Mouse (Mus musculus): ENCODE measurements at regions not wholly inside any gene's neighbourhood (a gene's known extent, or its start where the extent isn't known, plus 50 kb on each side); places are given as distances from the start of the nearest gene placed in this dataset.

DNA sequence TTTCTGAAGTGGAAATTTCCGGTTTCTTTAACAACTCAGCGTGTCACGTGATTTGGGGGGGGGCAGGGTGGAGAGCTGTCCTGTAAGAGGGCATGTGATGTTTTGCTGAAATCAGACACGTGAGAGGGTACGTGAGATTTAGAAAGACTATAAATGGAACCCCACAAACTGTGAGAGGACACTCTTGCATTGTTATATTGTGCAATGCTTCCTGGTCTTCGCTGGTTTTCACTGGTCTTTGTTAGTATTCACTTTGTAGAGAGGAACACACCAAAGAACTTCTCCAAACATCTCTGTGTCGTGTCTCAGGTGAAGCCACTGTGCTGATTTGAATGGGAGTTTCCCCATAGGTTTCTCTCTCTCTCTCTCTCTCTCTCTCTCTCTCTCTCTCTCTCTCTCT lies 163.2 kb upstream of the Jun start:
- DNase-seq (ENCODE audit: low spot score in 2 of 2), result no peak

GRCm38 (mm10) chr4:95230461-95230860 lies 178.4 kb upstream of the Jun start:
- no peak for DNase-seq (ENCODE audit: low spot score in 2 of 2)

- DNase-seq (ENCODE audit: low spot score in 2 of 2), result no peak
Observed at GRCm38 (mm10) chr4:95233034-95233433, 181.0 kb upstream of the Jun start.

DNA sequence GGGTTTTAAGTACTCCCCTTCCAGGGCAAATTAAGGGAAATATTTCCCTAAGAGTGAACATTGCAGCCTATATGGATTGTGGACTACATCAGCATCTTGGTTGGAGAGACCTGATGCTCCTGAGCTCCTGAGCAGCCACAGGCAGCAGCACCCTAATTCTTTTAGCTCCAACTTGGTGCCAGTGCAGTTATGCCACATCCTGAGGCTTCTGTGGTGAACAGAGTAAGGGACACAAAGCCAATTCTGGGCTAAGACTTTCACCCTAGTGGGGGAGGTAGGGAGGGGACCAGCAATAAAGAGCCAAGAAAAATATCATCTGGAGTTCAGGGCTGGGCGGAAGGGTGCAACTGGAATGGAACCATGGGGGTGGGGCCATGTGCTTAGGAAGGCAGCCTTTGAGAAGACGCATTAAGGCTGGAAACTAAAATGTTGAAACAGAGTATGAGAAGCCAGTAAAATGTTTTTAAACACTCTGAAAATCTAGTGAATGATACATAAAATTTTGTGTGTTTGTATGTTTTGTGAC lies 182.1 kb upstream of the Jun start:
- no peak for DNase-seq (ENCODE audit: low spot score in 2 of 2)

GRCm38 (mm10) chr4:95247977-95248376 lies 196.0 kb upstream of the Jun start:
- no peak for DNase-seq (ENCODE audit: low spot score in 2 of 2)

DNA sequence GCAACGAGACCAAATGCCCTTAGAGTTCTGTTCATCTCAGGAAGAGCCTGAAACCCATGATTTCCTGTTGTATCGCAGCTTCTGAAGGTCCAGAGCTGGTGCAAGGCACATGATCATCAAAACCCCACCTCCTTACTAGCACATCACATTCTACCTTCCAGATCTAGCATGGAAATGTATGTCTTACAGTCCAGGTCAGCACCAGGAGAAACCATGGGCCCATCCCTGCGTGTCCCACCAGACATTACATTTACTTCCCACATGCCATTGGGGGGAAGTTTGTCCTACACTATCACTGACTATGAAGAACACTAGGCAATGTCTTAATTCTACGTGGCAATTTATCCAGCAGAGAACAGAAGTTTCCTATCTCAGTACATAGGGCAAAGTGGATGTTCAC lies 197.0 kb upstream of the Jun start:
- DNase-seq (ENCODE audit: low spot score in 2 of 2), result no peak

DNA sequence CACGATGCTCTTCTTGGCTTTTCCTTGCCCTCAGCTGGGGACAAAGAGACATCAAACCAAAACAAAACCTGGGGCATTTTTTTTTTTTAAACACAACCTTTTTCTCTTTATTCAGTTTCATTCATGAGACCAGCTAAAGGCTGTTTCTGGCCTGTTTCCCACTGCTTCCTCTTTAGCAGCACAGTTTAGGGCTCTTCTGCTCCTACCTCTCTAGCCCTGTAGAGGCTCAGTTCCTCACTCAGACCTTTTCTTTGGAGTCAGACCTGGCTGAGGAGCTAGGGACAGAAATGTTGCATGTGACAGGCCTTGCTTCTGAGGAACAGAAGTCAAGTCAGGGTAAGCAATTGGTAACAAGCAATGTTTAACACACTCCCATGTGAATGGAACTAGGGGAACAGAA lies 198.1 kb upstream of the Jun start:
- DNase-seq (ENCODE audit: low spot score in 2 of 2), result no peak

GRCm38 (mm10) chr4:95269766-95270165 lies 217.7 kb upstream of the Jun start:
- DNase-seq (ENCODE audit: low spot score in 2 of 2), result no peak

DNA sequence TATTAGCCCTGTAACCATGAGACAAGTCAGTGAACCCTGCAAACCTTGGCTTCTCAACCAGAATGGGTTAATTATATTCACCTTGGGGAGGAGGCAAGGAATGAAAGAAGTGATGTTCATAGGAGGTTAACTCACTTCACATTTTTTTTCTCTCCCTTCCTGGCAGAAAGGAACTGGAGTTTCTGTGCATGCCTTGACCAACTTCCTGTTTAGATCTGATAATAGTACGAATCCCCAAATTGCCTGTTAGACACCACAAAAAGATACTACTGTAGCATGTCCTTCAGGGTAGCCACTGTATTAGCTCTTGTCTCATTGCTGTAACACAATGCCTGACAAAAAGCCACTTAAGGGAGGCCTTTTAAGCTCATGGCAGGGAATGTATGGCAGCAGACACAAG lies 218.4 kb upstream of the Jun start:
- no peak for DNase-seq (ENCODE audit: low spot score in 2 of 2)

- no peak for DNase-seq (ENCODE audit: low spot score in 2 of 2)
Observed at GRCm38 (mm10) chr4:95276231-95276630, 224.2 kb upstream of the Jun start.

DNA sequence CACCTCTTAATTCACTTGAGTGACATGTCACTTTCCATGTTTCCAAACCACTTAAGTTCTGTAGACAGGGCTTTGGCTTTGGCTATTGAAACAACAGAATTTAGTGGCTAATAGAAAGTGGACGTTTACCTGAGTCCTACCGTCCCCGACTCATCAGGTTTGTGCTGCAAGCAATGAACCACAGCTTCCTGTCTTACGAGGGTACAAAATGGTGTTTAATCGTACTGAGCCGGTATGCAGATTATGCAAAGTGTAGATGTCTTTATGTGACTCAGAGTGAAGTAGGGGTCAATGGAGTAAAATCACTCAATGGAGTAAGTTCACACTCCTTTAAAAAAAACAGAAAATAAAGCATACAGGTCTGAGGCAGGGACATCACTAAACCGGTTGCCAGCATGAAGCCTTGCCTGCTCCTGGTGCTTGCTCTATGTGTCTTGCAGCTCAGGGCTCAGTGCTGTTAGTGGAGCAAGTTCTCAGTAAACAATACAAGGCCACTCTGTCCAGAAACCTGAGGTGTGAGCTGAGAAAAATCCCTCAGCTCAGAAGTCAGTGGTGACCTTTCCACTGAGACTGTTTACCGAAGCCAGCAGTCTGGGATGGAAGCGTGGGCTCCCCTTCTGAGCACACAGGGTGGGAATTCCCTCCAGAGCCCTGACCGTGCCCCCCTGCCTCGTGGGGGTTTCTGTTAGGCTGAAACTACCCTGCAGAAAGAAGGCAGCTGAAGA lies 226.1 kb upstream of the Jun start:
- no peak for DNase-seq (ENCODE audit: low spot score in 2 of 2)

DNA sequence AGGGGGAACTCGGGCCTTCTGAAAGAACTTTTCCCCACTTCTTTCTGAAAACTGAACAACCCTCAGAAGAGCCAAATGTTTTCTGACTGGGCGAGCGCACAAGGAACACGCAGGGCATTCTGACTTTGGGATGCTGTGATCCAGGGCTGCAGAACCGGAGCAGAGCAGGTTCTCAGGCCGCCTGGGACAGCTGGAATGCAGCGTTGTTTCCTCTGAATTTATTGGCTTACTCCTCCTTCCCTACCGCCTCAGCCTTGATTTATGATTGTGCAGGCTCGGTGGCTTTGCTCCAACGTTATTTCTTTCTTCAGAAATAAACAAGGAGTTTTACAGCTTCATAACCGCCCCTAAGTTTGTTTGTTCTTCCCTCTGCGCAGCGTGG lies 226.7 kb upstream of the Jun start:
- no peak for DNase-seq (ENCODE audit: low spot score in 2 of 2)

DNA sequence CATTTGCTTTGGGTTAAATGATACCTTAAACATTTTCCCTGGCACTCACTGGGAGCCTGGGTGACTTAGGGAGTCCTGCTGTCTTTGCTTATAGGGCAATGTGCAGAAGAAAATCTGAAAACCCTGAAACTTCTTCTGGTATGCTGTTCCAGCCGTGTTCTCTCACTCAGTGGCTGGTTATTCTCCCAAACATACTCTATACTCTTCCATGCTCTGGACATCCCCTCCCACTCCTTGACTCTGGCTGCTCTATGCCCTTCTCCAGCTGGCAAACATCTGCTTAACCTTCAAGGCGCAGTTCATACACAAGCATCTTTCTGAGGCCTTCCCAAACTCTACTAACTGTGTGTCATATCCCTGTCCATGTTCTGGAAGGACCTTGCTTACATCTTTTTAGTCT lies 227.2 kb upstream of the Jun start:
- no peak for DNase-seq (ENCODE audit: low spot score in 2 of 2)

- no peak for DNase-seq (ENCODE audit: low spot score in 2 of 2)
Observed at GRCm38 (mm10) chr4:95282083-95282482, 230.1 kb upstream of the Jun start.

GRCm38 (mm10) chr4:95283789-95284188 lies 231.8 kb upstream of the Jun start:
- DNase-seq (ENCODE audit: low spot score in 2 of 2), result no peak

DNA sequence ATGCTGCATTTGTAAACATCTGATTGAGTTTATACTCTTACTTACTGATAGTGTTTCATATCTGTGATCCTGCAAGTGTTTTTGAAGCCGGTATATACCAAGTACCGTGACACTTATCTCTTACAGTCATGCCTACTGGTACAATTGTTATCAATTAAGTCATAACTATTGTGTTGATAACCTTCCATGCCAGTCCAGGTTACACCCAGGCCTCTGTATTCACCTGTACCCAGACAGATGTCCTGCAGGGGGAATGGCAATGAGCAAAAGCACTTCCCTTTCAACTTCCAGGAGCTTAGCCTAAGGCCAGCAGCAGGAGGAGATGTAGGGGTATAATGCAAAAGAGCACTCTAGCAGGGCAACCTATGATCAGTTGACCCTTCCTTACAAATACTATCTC lies 232.2 kb upstream of the Jun start:
- no peak for DNase-seq (ENCODE audit: low spot score in 2 of 2)

GRCm38 (mm10) chr4:95284696-95285095 lies 232.7 kb upstream of the Jun start:
- no peak for DNase-seq (ENCODE audit: low spot score in 2 of 2)

DNA sequence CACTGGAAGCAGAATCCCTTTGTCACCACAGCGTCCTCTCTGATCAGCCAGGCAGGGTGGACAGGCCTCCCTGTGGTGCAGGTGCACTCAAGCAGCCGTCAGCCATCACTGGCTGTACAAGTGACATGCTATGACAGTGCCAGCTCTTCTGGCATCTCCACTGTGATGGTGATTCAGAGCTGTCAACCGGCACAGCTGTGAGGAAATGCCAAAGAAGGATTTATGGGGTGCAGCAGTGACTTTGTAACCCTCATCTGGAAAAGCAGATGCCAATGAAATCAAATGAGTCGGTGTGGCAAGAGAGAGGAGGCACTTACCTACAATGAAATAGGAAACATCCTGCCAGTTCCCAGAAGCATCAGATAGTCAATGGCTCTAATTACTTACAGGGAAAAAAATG lies 238.3 kb upstream of the Jun start:
- no peak for DNase-seq (ENCODE audit: low spot score in 2 of 2)

- no peak for DNase-seq (ENCODE audit: low spot score in 2 of 2)
Observed at GRCm38 (mm10) chr4:95294110-95294509, 242.1 kb upstream of the Jun start.

DNA sequence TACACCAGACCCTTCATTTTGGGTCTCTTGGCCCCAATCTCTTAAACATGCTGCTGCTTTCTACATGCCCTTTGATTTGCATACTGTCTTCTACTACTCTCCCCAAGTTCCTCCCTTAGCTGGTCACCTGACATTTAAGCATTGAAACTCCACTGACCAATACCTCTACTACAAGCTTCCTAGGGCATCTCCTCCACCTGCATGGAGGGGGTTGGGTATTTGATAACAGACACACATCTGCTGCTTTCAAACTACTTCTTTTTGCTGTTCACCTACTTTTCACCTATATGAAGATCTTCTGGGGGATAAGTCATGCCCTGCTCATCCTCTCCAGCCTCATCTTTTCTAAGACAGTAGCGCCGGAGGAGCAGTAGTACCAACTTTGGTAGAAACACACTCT lies 249.9 kb upstream of the Jun start:
- DNase-seq (ENCODE audit: low spot score in 2 of 2), result no peak

DNA sequence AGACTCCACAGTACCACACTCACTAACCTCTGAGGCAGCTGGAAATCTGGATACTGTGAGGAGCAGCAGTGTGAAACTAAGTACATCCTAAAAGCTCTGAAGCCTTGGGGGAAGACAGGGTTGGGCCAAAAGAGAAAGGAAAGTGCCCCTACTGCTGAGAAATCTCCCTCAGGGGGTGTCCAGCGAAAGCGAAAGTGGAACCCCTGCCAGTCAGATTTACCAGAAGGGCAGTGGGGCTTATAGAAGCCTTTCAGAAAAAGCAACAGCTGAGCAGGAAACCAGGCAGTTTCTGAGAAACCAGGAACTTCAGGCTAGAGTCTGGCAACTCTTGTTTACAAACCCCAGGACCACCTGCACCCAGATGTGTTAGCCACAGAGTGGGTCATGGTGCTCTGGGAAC lies 251.3 kb upstream of the Jun start:
- DNase-seq (ENCODE audit: low spot score in 2 of 2), result no peak

DNA sequence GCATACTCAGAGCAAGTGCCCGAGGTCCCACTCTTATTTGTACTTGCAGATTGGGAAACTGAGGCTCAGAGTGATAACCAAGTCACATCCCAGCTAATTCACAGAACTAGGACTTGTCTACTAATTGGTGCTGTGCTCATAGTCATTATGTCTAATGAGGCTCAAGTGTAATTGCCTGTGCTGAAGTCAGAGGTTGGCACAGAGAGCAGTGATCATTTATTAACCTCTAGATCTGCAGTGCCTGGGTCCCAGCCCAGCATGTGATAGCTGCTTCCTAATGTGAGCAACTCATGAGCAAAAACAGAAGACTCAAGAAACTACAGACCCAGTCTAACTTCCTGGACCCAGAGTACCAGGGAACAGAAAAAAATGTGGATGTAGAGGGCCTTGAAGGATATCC lies 252.0 kb upstream of the Jun start:
- DNase-seq (ENCODE audit: low spot score in 2 of 2), result no peak

DNA sequence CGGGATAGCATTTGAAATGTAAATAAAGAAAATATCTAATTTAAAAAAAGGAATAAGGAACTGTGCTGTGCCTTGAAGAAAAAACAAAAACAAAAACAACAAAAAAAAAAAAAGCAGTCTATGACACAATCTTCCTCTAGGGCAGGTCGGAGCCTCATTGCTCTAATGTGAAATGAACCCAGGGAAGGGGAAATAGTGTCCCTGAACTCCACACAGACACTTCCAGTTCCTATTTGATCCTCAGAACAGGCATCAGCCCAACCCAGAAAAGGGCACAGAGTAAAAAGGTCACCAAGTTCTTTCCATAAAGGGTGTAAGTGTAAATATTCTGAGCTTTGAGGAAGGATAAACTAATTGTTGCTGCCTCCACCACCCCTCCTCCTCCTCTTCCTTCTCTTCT lies 250.2 kb upstream of the Fggy start:
- DNase-seq (ENCODE audit: low spot score in 2 of 2), result no peak

- DNase-seq (ENCODE audit: low spot score in 2 of 2), result no peak
Observed at GRCm38 (mm10) chr4:95308469-95308895, 248.8 kb upstream of the Fggy start.

Measured in frontal cortex, postnatal 14 days (tissue).